Comparison of ENCODE assay signal across 26 mouse cellular contexts in the genomic region with DNA sequence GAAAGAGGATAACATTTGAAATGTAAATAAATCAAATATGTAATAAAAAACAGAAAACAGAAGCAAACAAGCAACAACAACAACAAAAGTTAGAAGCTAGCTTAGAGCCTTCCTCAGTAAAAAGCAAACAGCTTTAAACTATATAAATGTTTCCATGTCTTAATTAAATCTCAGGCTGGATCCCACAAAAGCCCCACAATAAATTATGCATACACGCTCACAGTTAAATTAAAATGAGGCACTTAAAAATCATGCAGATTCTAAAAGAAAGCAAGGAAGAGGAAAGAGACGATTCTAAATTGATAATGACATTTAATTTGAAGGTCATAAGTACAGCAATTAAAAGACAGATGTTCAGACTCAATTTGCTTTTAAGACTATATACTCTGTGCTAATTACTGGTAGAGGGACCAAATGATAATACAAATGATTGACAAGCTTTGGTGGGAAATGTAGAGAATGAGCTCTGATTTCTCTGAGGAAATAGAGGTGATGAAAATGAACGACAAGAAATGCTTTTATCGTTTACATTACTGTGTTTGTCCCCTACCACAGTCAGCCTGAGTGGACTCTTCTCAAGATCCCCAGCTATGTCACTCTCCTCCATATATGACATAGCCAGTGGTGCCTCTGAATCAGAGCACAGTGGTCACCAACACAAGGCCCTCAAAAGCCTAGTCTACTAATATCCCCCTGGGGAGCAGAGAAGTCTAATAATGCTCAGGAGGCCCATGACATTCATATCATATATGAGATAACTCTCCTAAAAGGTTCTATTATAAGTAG. TPM values are rescaled to one million over a fixed set of nuclear protein-coding genes. Genes with fewer than 3 reads are reported as not detected.
DNase-seq lines count a peak whose midpoint lies in the region; ATAC-seq lines count a peak whose summit lies in the region.
"Had no signal": no experiment of that assay in that cellular context is flagged by ENCODE, and none has a peak within 500 bp of the region (broad histone marks: within the 10 kb centered on the region; RNA-seq: fewer than 3 reads in every experiment).

No protein-coding gene starts in this region.

- 47% methylated on average over 4 of the region's 4 CpGs for whole genome bisulfite sequencing in forebrain, embryonic 13.5 days
- WGBS in forebrain, embryonic 11.5 days, result 81% methylated on average over 4 of the region's 4 CpGs
- 34% methylated on average over 4 of the region's 4 CpGs for whole genome bisulfite sequencing in forebrain, embryonic 14.5 days
- 40% methylated on average over 4 of the region's 4 CpGs for WGBS in forebrain, embryonic 16.5 days

- no peaks in the 10 kb centered on the region for H3K36me3 ChIP-seq in forebrain, embryonic 13.5 days (ENCODE audit: poor library complexity, severe bottlenecking)
- no peaks in the 10 kb centered on the region for H3K36me3 ChIP-seq in forebrain, embryonic 11.5 days (ENCODE audit: control insufficient read depth, insufficient read depth, low read length)
- H3K36me3 ChIP-seq in forebrain, embryonic 14.5 days (ENCODE audit: control insufficient read depth, insufficient read depth, low read length), result no peaks in the 10 kb centered on the region
- H3K36me3 ChIP-seq in forebrain, embryonic 16.5 days (ENCODE audit: control insufficient read depth, insufficient read depth), result no peaks in the 10 kb centered on the region
- H3K36me3 ChIP-seq: embryonic facial prominence, embryonic 13.5 days; embryonic facial prominence, embryonic 15.5 days had no signal

- ATAC-seq in forebrain, embryonic 13.5 days, result peak; percentile 83
- ATAC-seq in forebrain, embryonic 11.5 days (replicated peaks; ENCODE audit: low FRiP score), result no peak
- peak; percentile 88 for ATAC-seq in forebrain, embryonic 14.5 days
- ATAC-seq in forebrain, embryonic 16.5 days, result peak; percentile 75

- 0 out of 2 replicates have a peak, but pooled peaks cover 4% of the 10 kb centered on the region for H3K4me1 ChIP-seq in forebrain, embryonic 13.5 days
- H3K4me1 ChIP-seq in forebrain, embryonic 11.5 days (replicated peaks; ENCODE audit: control insufficient read depth, insufficient read depth, low read length), result no peaks in the 10 kb centered on the region
- no peaks in the 10 kb centered on the region for H3K4me1 ChIP-seq in forebrain, embryonic 14.5 days (ENCODE audit: control insufficient read depth, insufficient read depth, low read length)
- peaks cover 3% of the 10 kb centered on the region for H3K4me1 ChIP-seq in forebrain, embryonic 16.5 days (replicated peaks; ENCODE audit: control insufficient read depth, insufficient read depth, low read length)
- H3K4me1 ChIP-seq: embryonic facial prominence, embryonic 13.5 days; embryonic facial prominence, embryonic 15.5 days had no signal

- intact Hi-C loops in left cerebral cortex, postnatal 4 days (cut with DNase I), result loop anchor here (5.0 kb wide), 1 partner anchor 376 kb away; no protein-coding TSS in a partner anchor

- peak overlapping the region; percentile 53; the same call in 1 of the 2 replicates for H3K27ac ChIP-seq in forebrain, embryonic 13.5 days
- H3K27ac ChIP-seq in forebrain, embryonic 11.5 days (ENCODE audit: low read depth, low read length), result no peak overlapping the region
- no peak overlapping the region for H3K27ac ChIP-seq in forebrain, embryonic 14.5 days (ENCODE audit: low read depth, low read length)
- no peak overlapping the region; the same call in 1 of the 2 replicates for H3K27ac ChIP-seq in forebrain, embryonic 16.5 days (ENCODE audit: low read length)
- H3K27ac ChIP-seq: embryonic facial prominence, embryonic 13.5 days; embryonic facial prominence, embryonic 15.5 days had no signal

- no peak for DNase-seq in forebrain, embryonic 11.5 days (ENCODE audit: low spot score)
- peak; percentile 63 for DNase-seq in forebrain, embryonic 14.5 days (ENCODE audit: low spot score)
- no peak for DNase-seq in left cerebral cortex, adult 9 months (ENCODE audit: low spot score in 2 of 2)
- no peak for DNase-seq in cerebellum, postnatal 36 days
- no peak for DNase-seq in left cerebral cortex, postnatal 4 days
- DNase-seq: adrenal gland, adult 2 months; adrenal gland, postnatal 10 days; adrenal gland, postnatal 25 days; cerebellum, adult 11-12 months; cerebellum, adult 2 months; cerebellum, adult 9-10 months; cerebellum, postnatal 10 days; cerebellum, postnatal 25 days; embryo, embryonic 11 days had no signal

- no peaks in the 10 kb centered on the region for H3K27me3 ChIP-seq in forebrain, embryonic 13.5 days
- H3K27me3 ChIP-seq in forebrain, embryonic 11.5 days (ENCODE audit: control insufficient read depth, insufficient read depth, low read length), result no peaks in the 10 kb centered on the region
- H3K27me3 ChIP-seq in forebrain, embryonic 14.5 days (replicated peaks; ENCODE audit: control insufficient read depth, insufficient read depth, low read length), result no peaks in the 10 kb centered on the region
- no peaks in the 10 kb centered on the region for H3K27me3 ChIP-seq in forebrain, embryonic 16.5 days (replicated peaks; ENCODE audit: control insufficient read depth, insufficient read depth, low read length)
- H3K27me3 ChIP-seq: embryonic facial prominence, embryonic 13.5 days; embryonic facial prominence, embryonic 15.5 days had no signal

- H3K4me3 ChIP-seq in forebrain, embryonic 13.5 days, result no peak overlapping the region
- no peak overlapping the region for H3K4me3 ChIP-seq in forebrain, embryonic 11.5 days (ENCODE audit: low read depth, low read length)
- H3K4me3 ChIP-seq in forebrain, embryonic 14.5 days (ENCODE audit: low read depth, low read length), result no peak overlapping the region
- no peak overlapping the region for H3K4me3 ChIP-seq in forebrain, embryonic 16.5 days (replicated peaks; ENCODE audit: low read length)
- H3K4me3 ChIP-seq: embryonic facial prominence, embryonic 13.5 days; embryonic facial prominence, embryonic 15.5 days; erythroblast, embryonic 14.5 days had no signal

- H3K4me2 ChIP-seq in forebrain, embryonic 13.5 days, result no peak overlapping the region
- H3K4me2 ChIP-seq in forebrain, embryonic 11.5 days (ENCODE audit: low read depth, low read length, severe bottlenecking), result no peak overlapping the region
- H3K4me2 ChIP-seq in forebrain, embryonic 14.5 days (ENCODE audit: low read length), result no peak overlapping the region
- H3K4me2 ChIP-seq in forebrain, embryonic 16.5 days (ENCODE audit: low read length), result no peak overlapping the region
- H3K4me2 ChIP-seq: embryonic facial prominence, embryonic 13.5 days; embryonic facial prominence, embryonic 15.5 days had no signal

- H3K9ac ChIP-seq in forebrain, embryonic 13.5 days, result no peak overlapping the region
- no peak overlapping the region for H3K9ac ChIP-seq in forebrain, embryonic 11.5 days (ENCODE audit: low read length)
- H3K9ac ChIP-seq in forebrain, embryonic 14.5 days (ENCODE audit: low read length), result no peak overlapping the region
- no peak overlapping the region for H3K9ac ChIP-seq in forebrain, embryonic 16.5 days (replicated peaks; ENCODE audit: low read depth, low read length)
- H3K9ac ChIP-seq: embryonic facial prominence, embryonic 13.5 days; embryonic facial prominence, embryonic 15.5 days had no signal

- no peaks in the 10 kb centered on the region for H3K9me3 ChIP-seq in forebrain, embryonic 13.5 days (replicated peaks)
- no peaks in the 10 kb centered on the region for H3K9me3 ChIP-seq in forebrain, embryonic 11.5 days (ENCODE audit: control insufficient read depth, low read length)
- H3K9me3 ChIP-seq in forebrain, embryonic 14.5 days (replicated peaks; ENCODE audit: control insufficient read depth, low read length), result no peaks in the 10 kb centered on the region
- H3K9me3 ChIP-seq in forebrain, embryonic 16.5 days (ENCODE audit: control insufficient read depth, low read length), result no peaks in the 10 kb centered on the region
- H3K9me3 ChIP-seq: embryonic facial prominence, embryonic 13.5 days; embryonic facial prominence, embryonic 15.5 days had no signal

RNA-seq across cellular contexts. Expression of gene Nme8, which starts 29.0 kb away (rescaled TPM):
- 0.17 TPM in 1 of 2 replicates, not detected in the other for polyA plus RNA-seq in forebrain, embryonic 13.5 days (2015; fragmentation: Nextera tagmentation; extraction: Ambion mirVana)
- polyA plus RNA-seq in forebrain, embryonic 11.5 days (2014; fragmentation: Nextera tagmentation; extraction: Ambion mirVana), result not detected in 2 replicates
- not detected in 2 replicates for polyA plus RNA-seq in forebrain, embryonic 14.5 days (2014; fragmentation: Nextera tagmentation; extraction: Ambion mirVana)
- polyA plus RNA-seq in forebrain, embryonic 16.5 days (2015; fragmentation: Nextera tagmentation; extraction: Ambion mirVana), result not detected in 2 replicates
- total RNA-seq in left cerebral cortex, postnatal 4 days (2021), result not detected
- total RNA-seq: adrenal gland, adult 2 months; adrenal gland, postnatal 10 days; adrenal gland, postnatal 25 days; adrenal gland, postnatal 4 days; common myeloid progenitor, adult 5-6 weeks; ES-E14; MEL had no signal
- polyA plus RNA-seq: adrenal gland, adult 2 months; C2C12; cerebellum, adult 2 months; embryonic facial prominence, embryonic 11.5 days; embryonic facial prominence, embryonic 13.5 days; embryonic facial prominence, embryonic 15.5 days; erythroblast, embryonic 14.5 days; frontal cortex, adult 2 months had no signal

RNA-seq across cellular contexts. Expression of gene Sfrp4, which starts 45.6 kb away (rescaled TPM):
- polyA plus RNA-seq in forebrain, embryonic 13.5 days (2015; fragmentation: Nextera tagmentation; extraction: Ambion mirVana), result 2.9 and 3.0 TPM in 2 replicates
- 2.2 and 3.3 TPM in 2 replicates for polyA plus RNA-seq in forebrain, embryonic 11.5 days (2014; fragmentation: Nextera tagmentation; extraction: Ambion mirVana)
- polyA plus RNA-seq in forebrain, embryonic 14.5 days (2014; fragmentation: Nextera tagmentation; extraction: Ambion mirVana), result 2.9 and 3.3 TPM in 2 replicates
- polyA plus RNA-seq in forebrain, embryonic 16.5 days (2015; fragmentation: Nextera tagmentation; extraction: Ambion mirVana), result 1.5 and 2.2 TPM in 2 replicates
- 1 to 10 TPM; 1.3 to 1.6 TPM for total RNA-seq in left cerebral cortex, postnatal 4 days (2021)
- polyA plus RNA-seq: erythroblast, embryonic 14.5 days had no signal

RNA-seq across cellular contexts. Expression of gene Epdr1, which starts 48.8 kb away (rescaled TPM):
- polyA plus RNA-seq in forebrain, embryonic 13.5 days (2015; fragmentation: Nextera tagmentation; extraction: Ambion mirVana), result 26.9 and 28.1 TPM in 2 replicates
- polyA plus RNA-seq in forebrain, embryonic 11.5 days (2014; fragmentation: Nextera tagmentation; extraction: Ambion mirVana), result 23.4 and 26.0 TPM in 2 replicates
- 26.3 and 27.4 TPM in 2 replicates for polyA plus RNA-seq in forebrain, embryonic 14.5 days (2014; fragmentation: Nextera tagmentation; extraction: Ambion mirVana)
- polyA plus RNA-seq in forebrain, embryonic 16.5 days (2015; fragmentation: Nextera tagmentation; extraction: Ambion mirVana), result 22.1 and 24.9 TPM in 2 replicates
- total RNA-seq in left cerebral cortex, postnatal 4 days (2021), result 10 to 100 TPM; 21.1 to 21.6 TPM
- total RNA-seq: MEL had no signal
